Mouse (Mus musculus): ENCODE measurements at regions not wholly inside any gene's neighbourhood (a gene's known extent, or its start where the extent isn't known, plus 50 kb on each side); places are given as distances from the start of the nearest gene placed in this dataset.

GRCm38 (mm10) chr17:84063791-84064190 is 124.0 kb downstream of the Zfp36l2 start:
- H3K9me3 ChIP-seq (ENCODE audit: control insufficient read depth, low read length), result no peaks in the 10 kb centered on the region
- no peak overlapping the region for H3K27ac ChIP-seq
- ATAC-seq (ENCODE audit: insufficient read depth), result no peak
- TF ChIP-seq CTCF (IDR thresholded peaks at IDR 0.05; ENCODE audit: low read depth) (no peak), EP300 (IDR thresholded peaks at IDR 0.05; ENCODE audit: low read depth) (no peak)
- H3K36me3 ChIP-seq (replicated peaks; ENCODE audit: control insufficient read depth, insufficient read depth, low read depth), result no peaks in the 10 kb centered on the region
- H3K9ac ChIP-seq (replicated peaks), result no peak overlapping the region
- H3K4me3 ChIP-seq (ENCODE audit: insufficient read depth in 1 of 2, low read depth in 2 of 2, low read length in 2 of 2), result no peak overlapping the region
- no peak overlapping the region for H3K4me2 ChIP-seq (ENCODE audit: low read depth)
- no peaks in the 10 kb centered on the region for H3K27me3 ChIP-seq (ENCODE audit: control insufficient read depth, insufficient read depth, low read length)
- H3K4me1 ChIP-seq (replicated peaks; ENCODE audit: control insufficient read depth in 2 of 2, insufficient read depth in 2 of 2, low read length in 1 of 2), result no peaks in the 10 kb centered on the region
- no peak for DNase-seq (ENCODE audit: low read depth in 3 of 3, low spot score in 3 of 3)
- 35% methylated on average over 7 of the region's 7 CpGs for WGBS (ENCODE audit: insufficient replicate concordance)

GRCm38 (mm10) chr17:84061621-84062020 is 126.1 kb downstream of the Zfp36l2 start:
- Histone ChIP-seq H3K4me1 (replicated peaks; ENCODE audit: control insufficient read depth in 2 of 2, insufficient read depth in 2 of 2, low read length in 1 of 2) (no peaks in the 10 kb centered on the region), H3K36me3 (replicated peaks; ENCODE audit: control insufficient read depth, insufficient read depth, low read depth) (no peaks in the 10 kb centered on the region), H3K4me3 (ENCODE audit: insufficient read depth in 1 of 2, low read depth in 2 of 2, low read length in 2 of 2) (no peak overlapping the region), H3K27me3 (ENCODE audit: control insufficient read depth, insufficient read depth, low read length) (no peaks in the 10 kb centered on the region), H3K9ac (replicated peaks) (no peak overlapping the region), H3K27ac (no peak overlapping the region), H3K9me3 (ENCODE audit: control insufficient read depth, low read length) (no peaks in the 10 kb centered on the region), H3K4me2 (ENCODE audit: low read depth) (no peak overlapping the region)
- WGBS (ENCODE audit: insufficient replicate concordance), result 23% methylated on average over 6 of the region's 6 CpGs
- no peak for TF ChIP-seq CTCF (IDR thresholded peaks at IDR 0.05; ENCODE audit: low read depth)
- TF ChIP-seq EP300 (IDR thresholded peaks at IDR 0.05; ENCODE audit: low read depth), result no peak
- ATAC-seq (ENCODE audit: insufficient read depth) (no peak), DNase-seq (ENCODE audit: low read depth in 3 of 3, low spot score in 3 of 3) (peak in 1 of 3 experiments; percentile 19)

- WGBS (ENCODE audit: insufficient replicate concordance), result 76% methylated on average over 4 of the region's 4 CpGs
- no peak overlapping the region for H3K9ac ChIP-seq (replicated peaks)
- H3K4me1 ChIP-seq (replicated peaks; ENCODE audit: control insufficient read depth in 2 of 2, insufficient read depth in 2 of 2, low read length in 1 of 2), result no peaks in the 10 kb centered on the region
- H3K4me3 ChIP-seq (ENCODE audit: insufficient read depth in 1 of 2, low read depth in 2 of 2, low read length in 2 of 2), result no peak overlapping the region
- H3K27me3 ChIP-seq (ENCODE audit: control insufficient read depth, insufficient read depth, low read length), result no peaks in the 10 kb centered on the region
- H3K27ac ChIP-seq, result no peak overlapping the region
- no peak for TF ChIP-seq EP300 (IDR thresholded peaks at IDR 0.05; ENCODE audit: low read depth)
- no peak for TF ChIP-seq CTCF (IDR thresholded peaks at IDR 0.05; ENCODE audit: low read depth)
- no peaks in the 10 kb centered on the region for H3K9me3 ChIP-seq (ENCODE audit: control insufficient read depth, low read length)
- no peak overlapping the region for H3K4me2 ChIP-seq (ENCODE audit: low read depth)
- no peak for ATAC-seq (ENCODE audit: insufficient read depth)
- DNase-seq (ENCODE audit: low read depth in 3 of 3, low spot score in 3 of 3), result no peak
- H3K36me3 ChIP-seq (replicated peaks; ENCODE audit: control insufficient read depth, insufficient read depth, low read depth), result no peaks in the 10 kb centered on the region
Measured at GRCm38 (mm10) chr17:84056469-84056868, 131.3 kb downstream of the Zfp36l2 start.

- H3K4me3 ChIP-seq (ENCODE audit: insufficient read depth in 1 of 2, low read depth in 2 of 2, low read length in 2 of 2), result no peak overlapping the region
Measured at GRCm38 (mm10) chr17:84052437-84052836, 135.3 kb downstream of the Zfp36l2 start.

GRCm38 (mm10) chr17:84051212-84051611 is 136.5 kb downstream of the Zfp36l2 start:
- WGBS (ENCODE audit: insufficient replicate concordance), result 75% methylated on average over 9 of the region's 9 CpGs
- TF ChIP-seq CTCF (IDR thresholded peaks at IDR 0.05; ENCODE audit: low read depth) (no peak), EP300 (IDR thresholded peaks at IDR 0.05; ENCODE audit: low read depth) (no peak)
- H3K27ac ChIP-seq, result no peak overlapping the region
- H3K4me1 ChIP-seq (replicated peaks; ENCODE audit: control insufficient read depth in 2 of 2, insufficient read depth in 2 of 2, low read length in 1 of 2), result no peaks in the 10 kb centered on the region
- no peak for ATAC-seq (ENCODE audit: insufficient read depth)
- no peak overlapping the region for H3K9ac ChIP-seq (replicated peaks)
- H3K4me3 ChIP-seq (ENCODE audit: insufficient read depth in 1 of 2, low read depth in 2 of 2, low read length in 2 of 2), result no peak overlapping the region
- H3K36me3 ChIP-seq (replicated peaks; ENCODE audit: control insufficient read depth, insufficient read depth, low read depth), result no peaks in the 10 kb centered on the region
- H3K27me3 ChIP-seq (ENCODE audit: control insufficient read depth, insufficient read depth, low read length), result no peaks in the 10 kb centered on the region
- no peak for DNase-seq (ENCODE audit: low read depth in 3 of 3, low spot score in 3 of 3)
- H3K4me2 ChIP-seq (ENCODE audit: low read depth), result no peak overlapping the region
- H3K9me3 ChIP-seq (ENCODE audit: control insufficient read depth, low read length), result peaks cover 4% of the 10 kb centered on the region; the same call in 1 of the 2 replicates

More at GRCm38 (mm10) chr17:84052437-84052836, 135.3 kb downstream of the Zfp36l2 start:
- H3K27me3 ChIP-seq (ENCODE audit: control insufficient read depth, insufficient read depth, low read length), result no peaks in the 10 kb centered on the region
- H3K27ac ChIP-seq, result no peak overlapping the region
- ATAC-seq (ENCODE audit: insufficient read depth) (no peak), DNase-seq (ENCODE audit: low read depth in 3 of 3, low spot score in 3 of 3) (no peak)
- 56% methylated on average over 8 of the region's 8 CpGs for WGBS (ENCODE audit: insufficient replicate concordance)
- H3K4me2 ChIP-seq (ENCODE audit: low read depth), result no peak overlapping the region
- no peak overlapping the region for H3K9ac ChIP-seq (replicated peaks)
- H3K4me1 ChIP-seq (replicated peaks; ENCODE audit: control insufficient read depth in 2 of 2, insufficient read depth in 2 of 2, low read length in 1 of 2), result no peaks in the 10 kb centered on the region
- TF ChIP-seq CTCF (IDR thresholded peaks at IDR 0.05; ENCODE audit: low read depth) (no peak), EP300 (IDR thresholded peaks at IDR 0.05; ENCODE audit: low read depth) (no peak)
- no peaks in the 10 kb centered on the region for H3K36me3 ChIP-seq (replicated peaks; ENCODE audit: control insufficient read depth, insufficient read depth, low read depth)
- peaks cover 2% of the 10 kb centered on the region; the same call in 1 of the 2 replicates for H3K9me3 ChIP-seq (ENCODE audit: control insufficient read depth, low read length)

Measured in liver, embryonic 14.5 days (tissue).